Comparison of ENCODE assay signal across 25 mouse cellular contexts in the genomic region with DNA sequence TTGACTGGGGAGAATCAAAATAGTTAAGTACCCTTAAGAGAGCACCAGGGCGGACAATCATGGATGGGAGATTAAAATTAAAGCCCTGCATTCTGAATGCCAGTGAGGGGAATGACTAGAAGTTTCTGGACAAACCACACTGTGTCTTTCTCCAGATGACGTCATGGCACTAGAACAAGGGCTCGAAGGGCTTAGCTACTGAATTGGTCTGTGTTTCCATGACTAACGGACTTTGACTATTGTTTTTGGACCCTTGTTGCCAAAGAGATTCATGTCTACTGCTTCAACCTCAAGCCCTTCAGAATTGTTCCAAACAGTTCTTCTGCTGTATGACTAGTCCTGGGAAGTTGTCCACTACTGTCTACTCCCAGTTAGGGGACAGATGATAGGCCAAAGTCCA.
DNase-seq lines count a peak whose midpoint lies in the region; ATAC-seq and TF ChIP-seq lines count a peak whose summit lies in the region.
"Had no signal": no experiment of that assay in that cellular context is flagged by ENCODE, and none has a peak within 500 bp of the region (broad histone marks: within the 10 kb centered on the region; RNA-seq: fewer than 3 reads in every experiment).

No protein-coding gene starts in this region.

- TF ChIP-seq CTCF in layer of hippocampus, adult 2 months (conservative IDR thresholded peaks at IDR 0.05): no peak
- TF ChIP-seq CTCF in cortical plate, adult 2 months (IDR thresholded peaks at IDR 0.05; ENCODE audit: extremely low read depth, insufficient read depth, low read length): no peak

- no peak for TF ChIP-seq POLR2A in cortical plate, adult 2 months (IDR thresholded peaks at IDR 0.05; ENCODE audit: extremely low read depth, insufficient read depth, low read length)

- peaks cover 4% of the 10 kb centered on the region; the same call in 1 of the 2 replicates for H3K4me1 ChIP-seq in cortical plate, adult 2 months (ENCODE audit: control insufficient read depth, insufficient read depth, low read length)

- peak overlapping the region; percentile 64 for H3K27ac ChIP-seq in layer of hippocampus, adult 2 months
- H3K27ac ChIP-seq in cortical plate, adult 2 months (ENCODE audit: insufficient read depth, low read length): peak overlapping the region; percentile 67
- H3K27ac ChIP-seq: embryonic facial prominence, embryonic 13.5 days; embryonic facial prominence, embryonic 15.5 days; forebrain, embryonic 10.5 days; forebrain, embryonic 12.5 days had no signal

- ATAC-seq in frontal cortex, adult (ENCODE audit: low TSS enrichment): peak; percentile 38
- ATAC-seq: CD4-positive, CD25-positive, alpha-beta regulatory T cell, adult 4 months; forebrain, embryonic 14.5 days; forebrain, embryonic 16.5 days had no signal

- H3K4me3 ChIP-seq in layer of hippocampus, adult 2 months: no peak overlapping the region
- no peak overlapping the region for H3K4me3 ChIP-seq in cortical plate, adult 2 months (ENCODE audit: insufficient read depth, low read length)
- H3K4me3 ChIP-seq: embryonic facial prominence, embryonic 13.5 days; embryonic facial prominence, embryonic 15.5 days; erythroblast, embryonic 14.5 days; forebrain, embryonic 10.5 days; forebrain, embryonic 12.5 days had no signal

- no peak for DNase-seq in frontal cortex, postnatal 36 days (ENCODE audit: low spot score in 2 of 2)
- DNase-seq in layer of hippocampus, adult 2 months (ENCODE audit: low spot score in 2 of 2): no peak
- no peak for DNase-seq in layer of hippocampus, postnatal 10 days (ENCODE audit: low spot score in 2 of 2)
- peak; percentile 61 for DNase-seq in Muller cell, postnatal 12 days (ENCODE audit: inconsistent ontology term)
- no peak for DNase-seq in spleen, postnatal 14 days (ENCODE audit: low spot score in 2 of 2)
- DNase-seq: adrenal gland, adult 2 months; adrenal gland, postnatal 10 days; adrenal gland, postnatal 25 days; B cell, adult 2 months; cerebellum, adult 11-12 months; cerebellum, adult 2 months; cerebellum, adult 9-10 months; cerebellum, postnatal 10 days; cerebellum, postnatal 25 days; embryo, embryonic 11 days had no signal
